Mouse (Mus musculus): ENCODE results near the gene Cwf19l2. TPM values are rescaled to one million over a fixed set of nuclear protein-coding genes. Genes with fewer than 3 reads are reported as not detected.

Cwf19l2 gene
- polyA plus RNA-seq (2017; shearing (Covaris generic)), result 15.8 TPM

GRCm38 (mm10) chr9:3403251-3404208, at the start of gene Cwf19l2:
TSS of gene Cwf19l2 (plus strand) at chr9:3403592.

Other genes with a start within 250 kb of the Cwf19l2 start
- gene Alkbh8, start 68.5 kb upstream of the Cwf19l2 start, polyA plus RNA-seq (2017; shearing (Covaris generic)), result 12.7 TPM
- gene Gucy1a2, start 129.2 kb downstream of the Cwf19l2 start, polyA plus RNA-seq (2017; shearing (Covaris generic)), result not detected

Measured in naive thymus-derived CD4-positive, alpha-beta T cell, adult 5 months (primary cell).